In the genomic region with DNA sequence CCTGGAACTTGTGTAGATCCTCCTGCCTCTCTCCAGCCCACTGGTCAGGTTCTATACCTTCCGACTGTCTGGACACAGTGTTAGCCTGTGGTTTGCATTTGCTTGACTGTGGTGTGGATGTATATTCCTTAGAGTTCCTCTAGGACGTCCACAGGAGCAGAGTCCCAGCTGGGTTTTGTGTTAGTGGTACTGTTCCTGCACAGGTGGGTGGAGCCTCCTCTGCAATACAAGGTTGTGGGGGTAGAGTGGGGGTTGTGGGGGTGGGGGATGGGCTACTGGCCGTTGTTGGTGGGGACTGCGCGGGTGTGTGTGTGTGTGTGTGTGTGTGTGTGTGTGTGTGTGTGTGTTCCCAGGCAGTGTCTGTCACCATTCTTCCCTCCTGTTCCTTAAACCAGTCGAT, we compare ENCODE assay signal across 9 mouse cellular contexts. TPM values are rescaled to one million over a fixed set of nuclear protein-coding genes. Genes with fewer than 3 reads are reported as not detected.
A peak's percentile ranks its signal among the peaks of the same experiment; 100 is the strongest.
DNase-seq lines count a peak whose midpoint lies in the region; ATAC-seq lines count a peak whose summit lies in the region.
"Had no signal": no experiment of that assay in that cellular context is flagged by ENCODE, and none has a peak within 500 bp of the region (broad histone marks: within the 10 kb centered on the region; RNA-seq: fewer than 3 reads in every experiment).

No protein-coding gene starts in this region.

- H3K9ac ChIP-seq in kidney, embryonic 15.5 days, result no peak overlapping the region
- no peak overlapping the region for H3K9ac ChIP-seq in embryonic facial prominence, embryonic 15.5 days
- no peak overlapping the region for H3K9ac ChIP-seq in hindbrain, embryonic 12.5 days
- no peak overlapping the region for H3K9ac ChIP-seq in midbrain, embryonic 14.5 days (replicated peaks; ENCODE audit: low read length)

- no peak overlapping the region; the same call in 1 of the 2 replicates for H3K27ac ChIP-seq in kidney, embryonic 15.5 days
- peak overlapping the region; percentile 85 for H3K27ac ChIP-seq in embryonic facial prominence, embryonic 15.5 days (replicated peaks)
- H3K27ac ChIP-seq in hindbrain, embryonic 12.5 days, result 0 out of 2 replicates have a peak overlapping the region, but pooled peaks have one; percentile 35
- H3K27ac ChIP-seq in midbrain, embryonic 14.5 days (replicated peaks; ENCODE audit: low read depth, low read length), result no peak overlapping the region

- H3K4me3 ChIP-seq in kidney, embryonic 15.5 days (replicated peaks), result no peak overlapping the region
- H3K4me3 ChIP-seq in embryonic facial prominence, embryonic 15.5 days (replicated peaks), result no peak overlapping the region
- no peak overlapping the region for H3K4me3 ChIP-seq in hindbrain, embryonic 12.5 days
- no peak overlapping the region for H3K4me3 ChIP-seq in midbrain, embryonic 14.5 days (replicated peaks; ENCODE audit: low read depth, low read length)

- DNase-seq in kidney, postnatal 25 days, result no peak
- peak; percentile 14 for DNase-seq in midbrain, embryonic 14.5 days
- DNase-seq in adrenal gland, postnatal 10 days, result no peak
- no peak for DNase-seq in ovary, postnatal 10 days (ENCODE audit: low spot score)
- no peak for DNase-seq in B cell, adult 2 months

- no peak overlapping the region for H3K4me2 ChIP-seq in kidney, embryonic 15.5 days
- no peak overlapping the region for H3K4me2 ChIP-seq in embryonic facial prominence, embryonic 15.5 days (replicated peaks)
- no peak overlapping the region for H3K4me2 ChIP-seq in hindbrain, embryonic 12.5 days (replicated peaks)
- no peak overlapping the region for H3K4me2 ChIP-seq in midbrain, embryonic 14.5 days (ENCODE audit: low read length)

- no peaks in the 10 kb centered on the region for H3K9me3 ChIP-seq in kidney, embryonic 15.5 days (replicated peaks)
- H3K9me3 ChIP-seq in embryonic facial prominence, embryonic 15.5 days (replicated peaks), result no peaks in the 10 kb centered on the region
- H3K9me3 ChIP-seq in hindbrain, embryonic 12.5 days (replicated peaks), result no peaks in the 10 kb centered on the region
- no peaks in the 10 kb centered on the region for H3K9me3 ChIP-seq in midbrain, embryonic 14.5 days (ENCODE audit: control insufficient read depth, low read length)

- H3K4me1 ChIP-seq in kidney, embryonic 15.5 days, result peaks cover 19% of the 10 kb centered on the region
- H3K4me1 ChIP-seq in embryonic facial prominence, embryonic 15.5 days, result peaks cover 29% of the 10 kb centered on the region
- H3K4me1 ChIP-seq in hindbrain, embryonic 12.5 days, result peaks cover 16% of the 10 kb centered on the region
- peaks cover 15% of the 10 kb centered on the region; the same call in 1 of the 2 replicates for H3K4me1 ChIP-seq in midbrain, embryonic 14.5 days (ENCODE audit: control insufficient read depth, insufficient read depth, low read length)

- H3K36me3 ChIP-seq in kidney, embryonic 15.5 days, result no peaks in the 10 kb centered on the region
- H3K36me3 ChIP-seq in embryonic facial prominence, embryonic 15.5 days, result no peaks in the 10 kb centered on the region
- H3K36me3 ChIP-seq in hindbrain, embryonic 12.5 days, result no peaks in the 10 kb centered on the region
- H3K36me3 ChIP-seq in midbrain, embryonic 14.5 days (ENCODE audit: control insufficient read depth, insufficient read depth, low read length), result no peaks in the 10 kb centered on the region

- 52% methylated on average over 6 of the region's 6 CpGs for WGBS in kidney, embryonic 15.5 days
- WGBS in embryonic facial prominence, embryonic 15.5 days, result 24% methylated on average over 6 of the region's 6 CpGs
- WGBS in hindbrain, embryonic 12.5 days, result 38% methylated on average over 3 of the region's 6 CpGs
- 40% methylated on average over 6 of the region's 6 CpGs for WGBS in midbrain, embryonic 14.5 days

- no peaks in the 10 kb centered on the region for H3K27me3 ChIP-seq in kidney, embryonic 15.5 days
- no peaks in the 10 kb centered on the region for H3K27me3 ChIP-seq in embryonic facial prominence, embryonic 15.5 days
- H3K27me3 ChIP-seq in hindbrain, embryonic 12.5 days, result no peaks in the 10 kb centered on the region
- no peaks in the 10 kb centered on the region for H3K27me3 ChIP-seq in midbrain, embryonic 14.5 days (ENCODE audit: control insufficient read depth, insufficient read depth, low read length)

- 0 out of 2 replicates have a peak, but pooled peaks have one; percentile 45 for ATAC-seq in kidney, embryonic 15.5 days (replicated peaks; ENCODE audit: low FRiP score)
- ATAC-seq in embryonic facial prominence, embryonic 15.5 days (ENCODE audit: insufficient number of reproducible peaks, low FRiP score, low TSS enrichment, low read depth), result no peak
- ATAC-seq in hindbrain, embryonic 12.5 days (ENCODE audit: low FRiP score), result peak; percentile 44
- 0 out of 2 replicates have a peak, but pooled peaks have one; percentile 20 for ATAC-seq in midbrain, embryonic 14.5 days (ENCODE audit: low FRiP score, low TSS enrichment)
- ATAC-seq: inflammation-experienced regulatory T-cells, adult 6 months had no signal

RNA-seq across cellular contexts. Expression of gene Samd4, which starts 58.4 kb away (rescaled TPM):
- polyA plus RNA-seq in kidney, embryonic 15.5 days (2015; fragmentation: Nextera tagmentation; extraction: Ambion mirVana), result 5.0 and 5.2 TPM in 2 replicates
- polyA plus RNA-seq in embryonic facial prominence, embryonic 15.5 days (2015; fragmentation: Nextera tagmentation; extraction: Ambion mirVana), result 14.6 and 15.4 TPM in 2 replicates
- 6.7 and 7.0 TPM in 2 replicates for polyA plus RNA-seq in hindbrain, embryonic 12.5 days (2016; fragmentation: Nextera tagmentation; extraction: Ambion mirVana)
- 2.8 and 3.1 TPM in 2 replicates for polyA plus RNA-seq in midbrain, embryonic 14.5 days (2014; fragmentation: Nextera tagmentation; extraction: Ambion mirVana)
- total RNA-seq in adrenal gland, postnatal 10 days (2021), result 10 to 100 TPM; 14.3 to 18.6 TPM
- polyA plus RNA-seq: inflammation-experienced regulatory T-cells, adult 6 months had no signal

Comparison
In these comparisons a context has a peak if more than half of its experiments do, and no peak if none do; other contexts are left out.
1. H3K27ac ChIP-seq: peak in embryonic facial prominence, embryonic 15.5 days (single experiment) and hindbrain, embryonic 12.5 days (single experiment); none in kidney, embryonic 15.5 days (single experiment) and midbrain, embryonic 14.5 days (single experiment).